Mouse (Mus musculus): Measurements from ENCODE around the gene Vamp9.

Vamp9 gene

GRCm38 (mm10) chr5:99906181-99906956, at the start of gene Vamp9:
Gene Vamp9 (plus strand): TSS chr5:99906254.
- peak; percentile 94 for DNase-seq (ENCODE audit: low spot score in 2 of 2)

GRCm38 (mm10) chr5:99857106-99857637, 48.9 kb upstream of the Vamp9 start:
- DNase-seq (ENCODE audit: low spot score in 2 of 2), result no peak

GRCm38 (mm10) chr5:99859637-99860433, 46.2 kb upstream of the Vamp9 start:
- no peak for DNase-seq (ENCODE audit: low spot score in 2 of 2)

- DNase-seq (ENCODE audit: low spot score in 2 of 2), result no peak
These were observed 44.2 kb upstream of the Vamp9 start for GRCm38 (mm10) chr5:99861816-99862215.

- no peak for DNase-seq (ENCODE audit: low spot score in 2 of 2)
These were observed 42.2 kb upstream of the Vamp9 start for GRCm38 (mm10) chr5:99863656-99864380.

GRCm38 (mm10) chr5:99865779-99866178, 40.3 kb upstream of the Vamp9 start:
- no peak for DNase-seq (ENCODE audit: low spot score in 2 of 2)

- DNase-seq (ENCODE audit: low spot score in 2 of 2), result no peak
These were observed 37.8 kb upstream of the Vamp9 start for GRCm38 (mm10) chr5:99868286-99868685.

GRCm38 (mm10) chr5:99868923-99869322, 37.1 kb upstream of the Vamp9 start:
- DNase-seq (ENCODE audit: low spot score in 2 of 2), result no peak

GRCm38 (mm10) chr5:99877565-99877964, 28.5 kb upstream of the Vamp9 start:
- no peak for DNase-seq (ENCODE audit: low spot score in 2 of 2)

GRCm38 (mm10) chr5:99882441-99882840, 23.6 kb upstream of the Vamp9 start:
- DNase-seq (ENCODE audit: low spot score in 2 of 2), result no peak

GRCm38 (mm10) chr5:99884035-99884434, 22.0 kb upstream of the Vamp9 start:
- DNase-seq (ENCODE audit: low spot score in 2 of 2), result no peak

- DNase-seq (ENCODE audit: low spot score in 2 of 2), result no peak
These were observed 18.9 kb upstream of the Vamp9 start for GRCm38 (mm10) chr5:99887133-99887532.

- DNase-seq (ENCODE audit: low spot score in 2 of 2), result no peak
These were observed 14.3 kb upstream of the Vamp9 start for GRCm38 (mm10) chr5:99891516-99892441.

- peak in 1 of 2 experiments; percentile 2 for DNase-seq (ENCODE audit: low spot score in 2 of 2)
These were observed 6.0 kb upstream of the Vamp9 start for GRCm38 (mm10) chr5:99900041-99900440.

GRCm38 (mm10) chr5:99905731-99906130, 323 bp upstream of the Vamp9 start:
- DNase-seq (ENCODE audit: low spot score in 2 of 2), result no peak

GRCm38 (mm10) chr5:99915494-99915893, 9.4 kb downstream of the Vamp9 start:
- no peak for DNase-seq (ENCODE audit: low spot score in 2 of 2)

GRCm38 (mm10) chr5:99922033-99922432, 16.0 kb downstream of the Vamp9 start:
- no peak for DNase-seq (ENCODE audit: low spot score in 2 of 2)

- peak; percentile 9 to 18 for DNase-seq (ENCODE audit: low spot score in 2 of 2)
These were observed 21.9 kb downstream of the Vamp9 start for GRCm38 (mm10) chr5:99927951-99928350.

GRCm38 (mm10) chr5:99931910-99932309, 25.9 kb downstream of the Vamp9 start:
- no peak for DNase-seq (ENCODE audit: low spot score in 2 of 2)

GRCm38 (mm10) chr5:99939440-99939839, 33.4 kb downstream of the Vamp9 start:
- no peak for DNase-seq (ENCODE audit: low spot score in 2 of 2)

- DNase-seq (ENCODE audit: low spot score in 2 of 2), result no peak
These were observed 35.2 kb downstream of the Vamp9 start for GRCm38 (mm10) chr5:99941273-99941672.
